Mouse (Mus musculus): ENCODE measurements around the gene Cdt1. TPM values are rescaled to one million over a fixed set of nuclear protein-coding genes. Genes with fewer than 3 reads are reported as not detected.

The Cdt1 gene
- total and polyA plus RNA-seq, 3 experiments = 49.9 to 375 (median 70.8) TPM

- no peak for TF ChIP-seq TAL1 (conservative IDR thresholded peaks at IDR 0.05; ENCODE audit: low read depth, low read length)
- TF ChIP-seq GATA1 (IDR thresholded peaks at IDR 0.05; ENCODE audit: borderline replicate concordance, low read length) = no peak
- no peak for TF ChIP-seq GATA2 (IDR thresholded peaks at IDR 0.05; ENCODE audit: borderline replicate concordance, low read depth, low read length)
- no peak for TF ChIP-seq POLR2AphosphoS5 (IDR thresholded peaks at IDR 0.05; ENCODE audit: insufficient replicate concordance, low read depth, low read length)
- no peak for TF ChIP-seq CTCF (IDR thresholded peaks at IDR 0.05; ENCODE audit: low read depth, low read length)
- Histone ChIP-seq H3K27me3 (ENCODE audit: insufficient read depth, low read length) (peaks cover 10% of the 10 kb centered on the region; the same call in 1 of the 2 replicates), H3K4me3 (ENCODE audit: low read depth, low read length) (no peak overlapping the region), H3K9me3 (replicated peaks) (no peaks in the 10 kb centered on the region), H3K4me1 (ENCODE audit: insufficient read depth, low read depth, low read length) (peaks cover 20% of the 10 kb centered on the region), H3K36me3 (replicated peaks) (peaks cover 26% of the 10 kb centered on the region)
- ATAC-seq (ENCODE audit: extremely low read depth, insufficient number of reproducible peaks, low FRiP score, poor library complexity, severe bottlenecking) = no peak
- no peak for DNase-seq (ENCODE audit: low spot score)
Observed at GRCm38 (mm10) chr8:122610209-122610608, 42.4 kb downstream of the Cdt1 start.

DNA sequence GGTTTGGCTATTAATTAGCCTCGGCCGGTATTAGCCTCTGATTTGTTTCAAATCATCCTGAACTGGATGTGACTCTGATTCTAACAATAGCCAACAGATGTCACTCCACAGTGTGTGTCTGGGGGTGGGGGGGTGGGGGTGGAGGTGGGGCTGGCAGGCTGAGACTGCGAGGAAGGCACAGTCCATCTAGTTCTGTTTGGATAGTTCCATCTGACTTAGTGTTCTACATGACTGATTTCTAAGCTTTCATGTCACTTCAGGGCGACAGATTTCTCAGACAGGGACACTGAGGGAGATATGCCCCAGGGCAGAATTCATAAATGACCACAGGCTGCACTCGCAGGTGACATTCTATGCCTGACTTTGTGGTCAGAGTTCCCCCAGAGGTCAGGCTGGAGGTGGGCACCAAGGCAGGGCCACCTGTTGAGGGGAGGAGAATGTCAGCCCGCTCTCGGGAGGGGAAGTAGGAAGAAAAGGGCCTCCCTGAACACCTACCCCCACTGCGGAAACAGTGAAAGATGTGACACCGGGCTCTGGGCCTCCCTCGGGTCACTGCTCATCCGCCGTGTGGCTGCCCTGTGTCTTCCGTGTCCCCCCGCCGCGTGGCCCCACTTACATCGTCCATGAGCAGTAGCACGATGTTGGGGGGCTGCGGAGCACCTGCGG lies 42.9 kb downstream of the Cdt1 start:
- TF ChIP-seq GATA1 (IDR thresholded peaks at IDR 0.05; ENCODE audit: borderline replicate concordance, low read length) (no peak), GATA2 (IDR thresholded peaks at IDR 0.05; ENCODE audit: borderline replicate concordance, low read depth, low read length) (no peak), TAL1 (conservative IDR thresholded peaks at IDR 0.05; ENCODE audit: low read depth, low read length) (no peak), CTCF (IDR thresholded peaks at IDR 0.05; ENCODE audit: low read depth, low read length) (no peak), POLR2AphosphoS5 (IDR thresholded peaks at IDR 0.05; ENCODE audit: insufficient replicate concordance, low read depth, low read length) (no peak)
- ATAC-seq (ENCODE audit: extremely low read depth, insufficient number of reproducible peaks, low FRiP score, poor library complexity, severe bottlenecking) (no peak), DNase-seq (ENCODE audit: low spot score) (peak; percentile 48)
- H3K4me3 ChIP-seq (ENCODE audit: low read depth, low read length) = peak overlapping the region; percentile 86
- no peaks in the 10 kb centered on the region for H3K9me3 ChIP-seq (replicated peaks)
- peaks cover 6% of the 10 kb centered on the region; the same call in 1 of the 2 replicates for H3K27me3 ChIP-seq (ENCODE audit: insufficient read depth, low read length)
- peaks cover 31% of the 10 kb centered on the region for H3K36me3 ChIP-seq (replicated peaks)
- peaks cover 20% of the 10 kb centered on the region for H3K4me1 ChIP-seq (ENCODE audit: insufficient read depth, low read depth, low read length)

DNA sequence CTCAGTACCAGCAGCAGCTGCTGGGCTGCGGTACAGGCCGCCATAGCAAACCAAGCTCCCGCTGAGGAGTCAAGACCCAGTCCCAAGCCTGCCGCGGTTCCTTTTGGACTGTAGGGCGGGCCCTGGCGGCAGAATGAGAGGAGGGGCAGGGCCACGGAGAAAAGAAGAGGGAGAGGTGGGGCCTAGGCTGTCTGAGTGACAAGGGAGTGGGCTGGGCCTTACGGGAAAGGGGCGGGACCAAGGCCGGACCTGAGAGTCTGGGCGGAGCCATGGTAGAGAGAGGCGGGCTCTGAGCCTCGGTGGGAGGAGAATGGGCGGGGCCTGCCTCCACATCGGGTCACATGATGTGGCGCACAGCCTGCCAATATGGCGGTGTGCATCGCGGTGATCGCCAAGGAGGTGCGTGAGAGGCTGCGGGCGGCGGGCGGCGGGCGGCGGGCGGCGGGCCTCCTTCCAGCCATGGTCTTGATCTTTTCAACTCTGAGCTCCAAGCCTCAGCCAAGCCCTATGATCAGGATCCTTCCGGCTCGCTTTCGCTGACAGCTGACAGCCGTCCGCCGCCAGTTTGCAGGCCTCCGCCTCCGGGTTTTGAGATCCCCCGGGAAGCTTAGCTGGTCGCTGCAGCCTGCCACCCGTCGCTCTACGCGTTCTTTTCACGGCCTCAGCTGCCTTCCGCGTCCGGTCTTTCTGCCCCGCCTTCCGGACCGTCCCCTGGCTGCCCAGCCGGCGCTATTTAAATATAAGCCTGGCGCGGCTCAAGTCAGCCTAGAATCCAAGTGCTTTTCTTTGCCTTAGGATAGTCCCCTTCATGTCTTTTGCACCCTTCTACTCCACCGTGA lies 43.7 kb downstream of the Cdt1 start, which contains the start of the genes Galns and Trappc2l:
TSS of gene Galns (minus strand) at position 169 of the 839 bp plus-strand sequence.
TSS of gene Trappc2l (plus strand) at position 346 of the 839 bp plus-strand sequence.
- Histone ChIP-seq H3K9me3 (replicated peaks) (no peaks in the 10 kb centered on the region), H3K36me3 (replicated peaks) (peaks cover 39% of the 10 kb centered on the region), H3K4me1 (ENCODE audit: insufficient read depth, low read depth, low read length) (peaks cover 20% of the 10 kb centered on the region), H3K27me3 (ENCODE audit: insufficient read depth, low read length) (peaks cover 6% of the 10 kb centered on the region; the same call in 1 of the 2 replicates), H3K4me3 (ENCODE audit: low read depth, low read length) (peak within 1 kb of the TSS; percentile 86)
- no peak for TF ChIP-seq TAL1 (conservative IDR thresholded peaks at IDR 0.05; ENCODE audit: low read depth, low read length)
- no peak for TF ChIP-seq GATA2 (IDR thresholded peaks at IDR 0.05; ENCODE audit: borderline replicate concordance, low read depth, low read length)
- TF ChIP-seq CTCF (IDR thresholded peaks at IDR 0.05; ENCODE audit: low read depth, low read length) = no peak
- no peak for TF ChIP-seq POLR2AphosphoS5 (IDR thresholded peaks at IDR 0.05; ENCODE audit: insufficient replicate concordance, low read depth, low read length)
- TF ChIP-seq GATA1 (IDR thresholded peaks at IDR 0.05; ENCODE audit: borderline replicate concordance, low read length) = no peak
- DNase-seq (ENCODE audit: low spot score) = peak; percentile 86
- peak; percentile 99 for ATAC-seq (ENCODE audit: extremely low read depth, insufficient number of reproducible peaks, low FRiP score, poor library complexity, severe bottlenecking)

DNA sequence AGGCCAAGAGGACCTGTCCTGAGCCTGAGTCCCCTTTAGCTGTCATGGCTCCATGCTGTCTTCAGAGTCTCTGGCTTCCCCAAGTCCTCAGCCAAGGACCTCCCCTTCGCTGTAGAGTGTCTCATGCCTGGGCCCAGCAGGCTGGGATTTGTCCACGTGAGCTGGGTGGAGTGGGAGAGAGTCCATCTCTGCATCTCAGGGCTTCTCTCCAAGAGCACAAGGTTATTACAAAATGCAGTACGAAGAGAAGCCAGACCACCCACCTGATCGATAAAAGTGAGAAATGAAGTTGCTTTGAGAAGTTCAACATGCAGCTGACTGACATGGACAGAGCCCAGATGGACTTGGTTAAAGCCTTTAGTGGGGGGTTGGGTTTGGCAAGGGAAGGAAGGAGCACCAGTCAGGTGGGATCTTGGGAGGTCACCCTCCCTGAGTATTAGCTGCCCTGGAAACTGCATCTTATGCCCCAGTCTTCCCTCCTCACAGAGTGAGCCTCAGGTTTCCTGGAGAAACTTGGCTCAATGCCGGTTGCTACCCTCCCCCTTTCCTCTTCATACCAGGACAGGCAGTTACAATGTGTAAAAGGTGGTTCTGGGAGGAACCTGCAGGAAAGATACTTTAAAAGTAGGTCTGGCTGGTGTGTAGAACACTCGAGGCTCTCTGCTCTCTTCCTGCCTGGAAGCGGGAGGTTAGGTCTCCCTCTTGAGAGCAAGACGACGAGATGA lies 48.5 kb downstream of the Cdt1 start:
- no peak for ATAC-seq (ENCODE audit: extremely low read depth, insufficient number of reproducible peaks, low FRiP score, poor library complexity, severe bottlenecking)
- no peak for DNase-seq (ENCODE audit: low spot score)
- peaks cover 28% of the 10 kb centered on the region for H3K4me1 ChIP-seq (ENCODE audit: insufficient read depth, low read depth, low read length)

DNA sequence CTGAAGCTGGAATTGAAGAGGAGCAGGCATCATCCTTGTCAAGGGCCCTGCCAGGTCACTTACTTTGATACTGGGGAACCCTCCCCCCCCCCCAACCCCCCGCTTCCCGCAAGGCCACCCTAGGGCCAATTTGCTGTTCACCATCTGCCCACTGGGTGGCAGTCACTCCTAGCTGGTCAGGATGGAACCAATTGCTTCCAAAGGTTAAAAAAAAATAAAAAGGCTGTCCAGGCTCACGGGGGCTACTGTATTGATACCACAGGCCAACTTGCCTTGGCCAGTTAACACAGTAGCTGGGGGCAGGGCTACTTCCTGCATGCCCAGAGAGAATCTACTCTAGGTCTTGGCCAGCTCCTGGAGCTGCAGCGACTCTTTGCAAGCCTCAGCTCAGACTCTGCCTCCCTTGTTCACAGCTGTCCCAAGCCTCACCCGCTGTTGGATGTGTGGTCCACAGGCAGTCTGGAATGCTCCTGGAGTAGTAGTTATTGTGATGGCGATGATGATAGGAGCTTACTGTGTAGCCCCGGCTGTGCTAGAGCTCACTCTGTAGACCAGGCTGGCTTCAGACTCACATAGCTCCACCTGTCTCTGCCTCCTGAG lies 50.2 kb downstream of the Cdt1 start:
- peak; percentile 62 for DNase-seq (ENCODE audit: low spot score)
- TF ChIP-seq TAL1 (conservative IDR thresholded peaks at IDR 0.05; ENCODE audit: low read depth, low read length) (no peak), GATA1 (IDR thresholded peaks at IDR 0.05; ENCODE audit: borderline replicate concordance, low read length) (no peak), CTCF (IDR thresholded peaks at IDR 0.05; ENCODE audit: low read depth, low read length) (no peak), GATA2 (IDR thresholded peaks at IDR 0.05; ENCODE audit: borderline replicate concordance, low read depth, low read length) (no peak), POLR2AphosphoS5 (IDR thresholded peaks at IDR 0.05; ENCODE audit: insufficient replicate concordance, low read depth, low read length) (no peak)
- H3K4me1 ChIP-seq (ENCODE audit: insufficient read depth, low read depth, low read length) = peaks cover 16% of the 10 kb centered on the region
- peaks cover 36% of the 10 kb centered on the region for H3K36me3 ChIP-seq (replicated peaks)
- H3K4me3 ChIP-seq (ENCODE audit: low read depth, low read length) = no peak overlapping the region
- H3K9me3 ChIP-seq (replicated peaks) = no peaks in the 10 kb centered on the region
- ATAC-seq (ENCODE audit: extremely low read depth, insufficient number of reproducible peaks, low FRiP score, poor library complexity, severe bottlenecking) = peak; percentile 28; the same call in 1 of the 2 replicates
- peaks cover 29% of the 10 kb centered on the region for H3K27me3 ChIP-seq (ENCODE audit: insufficient read depth, low read length)

More for the DNA sequence above, 48.5 kb downstream of the Cdt1 start:
- peaks cover 43% of the 10 kb centered on the region for H3K36me3 ChIP-seq (replicated peaks)
- TF ChIP-seq CTCF (IDR thresholded peaks at IDR 0.05; ENCODE audit: low read depth, low read length) = no peak
- H3K9me3 ChIP-seq (replicated peaks) = no peaks in the 10 kb centered on the region
- H3K27me3 ChIP-seq (ENCODE audit: insufficient read depth, low read length) = peaks cover 13% of the 10 kb centered on the region
- H3K4me3 ChIP-seq (ENCODE audit: low read depth, low read length) = no peak overlapping the region

Measured in G1E (cell line).